Mouse (Mus musculus): ENCODE measurements around the gene Colca2.

Gene Colca2

GRCm38 (mm10) chr9:51272102-51272501 lies 6.3 kb downstream of the Colca2 start:
- no peak for DNase-seq (ENCODE audit: low spot score)

- no peak for DNase-seq (ENCODE audit: low spot score)
Measured at GRCm38 (mm10) chr9:51271073-51271472, 7.3 kb downstream of the Colca2 start.

- no peak for DNase-seq (ENCODE audit: low spot score)
Measured at GRCm38 (mm10) chr9:51268852-51269251, 9.5 kb downstream of the Colca2 start.

- no peak for DNase-seq (ENCODE audit: low spot score)
Measured at GRCm38 (mm10) chr9:51258426-51258825, 19.9 kb downstream of the Colca2 start.

GRCm38 (mm10) chr9:51256780-51257502 lies 21.4 kb downstream of the Colca2 start:
- no peak for DNase-seq (ENCODE audit: low spot score)

GRCm38 (mm10) chr9:51238741-51239385 lies 39.5 kb downstream of the Colca2 start:
- no peak for DNase-seq (ENCODE audit: low spot score)

GRCm38 (mm10) chr9:51232163-51232562 lies 46.2 kb downstream of the Colca2 start:
- DNase-seq (ENCODE audit: low spot score): no peak

GRCm38 (mm10) chr9:51230701-51231389 lies 47.5 kb downstream of the Colca2 start:
- no peak for DNase-seq (ENCODE audit: low spot score)

GRCm38 (mm10) chr9:51225636-51226166 lies 52.7 kb downstream of the Colca2 start:
- DNase-seq (ENCODE audit: low spot score): no peak
